Mouse (Mus musculus) lung, postnatal 14 days (tissue): ENCODE measurements around the gene Bhlhb9.

Experiments used
- DNase-seq: peaks from one replicate; pipeline ENCODE4 v3.0.0; 2021

Bhlhb9 gene

GRCm38 (mm10) chrX:135917116-135917515, 119.7 kb downstream of the Bhlhb9 start:
- DNase-seq = no peak

GRCm38 (mm10) chrX:135922162-135922561, 124.8 kb downstream of the Bhlhb9 start:
- DNase-seq = no peak

GRCm38 (mm10) chrX:135925911-135926310, 128.5 kb downstream of the Bhlhb9 start:
- DNase-seq = no peak

GRCm38 (mm10) chrX:135928588-135928987, 131.2 kb downstream of the Bhlhb9 start:
- no peak for DNase-seq

- no peak for DNase-seq
Measured at GRCm38 (mm10) chrX:135936452-135936851, 139.1 kb downstream of the Bhlhb9 start.
